Mouse (Mus musculus) stomach, postnatal 0 days (tissue): ENCODE data around the gene Tmem80. TPM values are rescaled to one million over a fixed set of nuclear protein-coding genes. Genes with fewer than 3 reads are reported as not detected.

ENCODE experiments used
- ATAC-seq: fragments of 200-750 bp; cut with Nextera tagmentation; 2 replicates; pipeline ENCODE4 v1.8.0; 2017; ENCODE audit not compliant: low FRiP score, low TSS enrichment
- DNase-seq: peaks from one replicate; pipeline ENCODE4 v3.0.0-alpha.2; 2016; ENCODE audit warnings: low spot score
- H3K27ac ChIP-seq: fragments of 300-500 bp; sonication (generic); replicated peaks from 2 replicates; pipeline ENCODE4 v1.5.1; 2014; ENCODE audit warnings: mild to moderate bottlenecking, control low read depth
- H3K27me3 ChIP-seq: fragments of 300-500 bp; sonication (generic); 2 replicates; pipeline ENCODE4 v1.6.1; 2014; ENCODE audit warnings: low read length; ENCODE audit not compliant: control insufficient read depth, insufficient read depth
- H3K36me3 ChIP-seq: fragments of 300-500 bp; sonication (generic); 2 replicates; pipeline ENCODE4 v1.6.1; 2014; ENCODE audit warnings: low read length, mixed read lengths; ENCODE audit not compliant: control insufficient read depth, insufficient read depth
- H3K4me1 ChIP-seq: fragments of 300-500 bp; sonication (generic); replicated peaks from 2 replicates; pipeline ENCODE4 v1.6.1; 2014; ENCODE audit warnings: antibody characterized with exemption; ENCODE audit not compliant: control insufficient read depth, insufficient read depth
- H3K4me2 ChIP-seq: fragments of 300-500 bp; sonication (generic); replicated peaks from 2 replicates; pipeline ENCODE4 v1.6.1; 2014; ENCODE audit warnings: low read depth, mild to moderate bottlenecking, control low read depth, moderate library complexity
- H3K4me3 ChIP-seq: fragments of 300-500 bp; sonication (generic); 2 replicates; pipeline ENCODE4 v1.5.1; 2014; ENCODE audit warnings: low read depth, low read length, control low read depth
- H3K9ac ChIP-seq: fragments of 300-500 bp; sonication (generic); 2 replicates; pipeline ENCODE4 v1.6.1; 2014; ENCODE audit warnings: mild to moderate bottlenecking, low read length, control low read depth, mixed read lengths
- H3K9me3 ChIP-seq: fragments of 300-500 bp; sonication (generic); 2 replicates; pipeline ENCODE4 v1.6.1; 2016; ENCODE audit warnings: low read length; ENCODE audit not compliant: control insufficient read depth
- CTCF ChIP-seq: IDR thresholded peaks from 2 replicates; pipeline ENCODE4 v1.5.1; 2016; ENCODE audit warnings: antibody characterized with exemption, low read depth, mild to moderate bottlenecking, moderate library complexity
- EP300 ChIP-seq: optimal IDR thresholded peaks from 2 replicates; pipeline ENCODE3; 2016; ENCODE audit warnings: antibody characterized with exemption
- WGBS: fragments of 180-500 bp; shearing (Covaris S2); extraction: QIAGEN DNeasy Blood & Tissue Kit; methylation state at CpG from one replicate; pipeline ENCODE4 v1.1.7; 2014; 5-methylcytosine and 5-hydroxymethylcytosine counted together
- polyA plus RNA-seq: library from polyadenylated mRNA; unstranded; fragments of >200 nt; fragmentation: Nextera tagmentation; extraction: Ambion mirVana; gene quantifications from 2 replicates; pipeline ENCODE4 v1.2.1, GENCODE M21; 2015

The Tmem80 gene
- polyA plus RNA-seq, 1 experiment from 2014 or later = 18.6 TPM

DNA sequence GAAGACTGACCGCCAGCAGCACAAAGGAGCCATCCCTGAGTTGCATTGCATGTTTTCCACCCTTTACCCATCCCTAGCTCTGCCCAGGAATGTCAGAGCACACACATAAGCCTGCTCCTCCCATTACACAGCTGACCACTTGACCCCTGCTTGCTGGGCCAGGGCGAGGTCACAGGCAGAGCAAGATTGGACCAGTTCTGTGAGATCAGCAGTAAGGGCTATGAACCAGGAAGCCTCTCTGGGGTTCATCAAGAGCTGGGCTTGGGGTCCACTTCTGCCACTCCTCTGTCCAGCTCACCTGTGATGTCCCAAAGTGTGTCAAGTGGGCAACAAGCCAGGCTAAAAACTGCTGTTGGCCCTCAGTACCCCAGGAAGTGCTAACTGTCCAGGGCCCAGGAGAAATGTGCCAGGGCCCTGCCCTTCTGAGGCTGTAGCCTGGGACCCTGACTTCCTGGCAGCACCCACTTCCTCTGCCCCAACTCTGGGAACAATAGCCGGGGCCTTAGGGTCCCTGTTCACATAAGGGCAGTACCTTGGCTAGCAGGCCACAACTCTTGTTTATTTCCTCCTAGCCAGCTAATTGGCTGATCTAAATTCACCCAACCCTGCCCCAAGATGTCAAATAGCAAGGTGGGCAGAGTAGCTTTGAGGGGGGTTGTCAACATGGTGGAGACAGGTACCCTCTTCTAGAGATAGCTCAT, 10.3 kb downstream of the Tmem80 start:
- no peaks in the 10 kb centered on the region for H3K27me3 ChIP-seq
- no peak overlapping the region; the same call in 1 of the 2 replicates for H3K4me3 ChIP-seq
- H3K27ac ChIP-seq = peak overlapping the region; percentile 92

GRCm38 (mm10) chr7:141338576-141339131, 11.1 kb downstream of the Tmem80 start, which contains the start of gene Eps8l2:
Gene Eps8l2 (plus strand): TSS chr7:141338880.
- Histone ChIP-seq H3K27ac (peak within 1 kb of the TSS; percentile 92), H3K9ac (peak within 1 kb of the TSS; percentile 76), H3K36me3 (no peaks in the 10 kb centered on the region), H3K4me3 (peak within 1 kb of the TSS; percentile 45), H3K9me3 (no peaks in the 10 kb centered on the region), H3K4me1 (no peaks in the 10 kb centered on the region), H3K27me3 (no peaks in the 10 kb centered on the region), H3K4me2 (peak within 1 kb of the TSS; percentile 55)
- peak; percentile 86 for ATAC-seq
- TF ChIP-seq EP300 (no peak), CTCF (peak; percentile 59)
- DNase-seq = peak; percentile 93
- 6% methylated on average over 23 of the region's 23 CpGs for WGBS

More for the DNA sequence above, 10.3 kb downstream of the Tmem80 start:
- no peaks in the 10 kb centered on the region for H3K4me1 ChIP-seq
- DNase-seq (peak; percentile 47), ATAC-seq (peak; percentile 23; the same call in 1 of the 2 replicates)
- H3K9ac ChIP-seq = peak overlapping the region; percentile 76
- H3K4me2 ChIP-seq = peak overlapping the region; percentile 55
- WGBS = 60% methylated on average over 3 of the region's 3 CpGs
- no peaks in the 10 kb centered on the region for H3K9me3 ChIP-seq
- TF ChIP-seq CTCF = no peak
- TF ChIP-seq EP300 = no peak
- H3K36me3 ChIP-seq = 0 out of 2 replicates have a peak, but pooled peaks cover 3% of the 10 kb centered on the region

DNA sequence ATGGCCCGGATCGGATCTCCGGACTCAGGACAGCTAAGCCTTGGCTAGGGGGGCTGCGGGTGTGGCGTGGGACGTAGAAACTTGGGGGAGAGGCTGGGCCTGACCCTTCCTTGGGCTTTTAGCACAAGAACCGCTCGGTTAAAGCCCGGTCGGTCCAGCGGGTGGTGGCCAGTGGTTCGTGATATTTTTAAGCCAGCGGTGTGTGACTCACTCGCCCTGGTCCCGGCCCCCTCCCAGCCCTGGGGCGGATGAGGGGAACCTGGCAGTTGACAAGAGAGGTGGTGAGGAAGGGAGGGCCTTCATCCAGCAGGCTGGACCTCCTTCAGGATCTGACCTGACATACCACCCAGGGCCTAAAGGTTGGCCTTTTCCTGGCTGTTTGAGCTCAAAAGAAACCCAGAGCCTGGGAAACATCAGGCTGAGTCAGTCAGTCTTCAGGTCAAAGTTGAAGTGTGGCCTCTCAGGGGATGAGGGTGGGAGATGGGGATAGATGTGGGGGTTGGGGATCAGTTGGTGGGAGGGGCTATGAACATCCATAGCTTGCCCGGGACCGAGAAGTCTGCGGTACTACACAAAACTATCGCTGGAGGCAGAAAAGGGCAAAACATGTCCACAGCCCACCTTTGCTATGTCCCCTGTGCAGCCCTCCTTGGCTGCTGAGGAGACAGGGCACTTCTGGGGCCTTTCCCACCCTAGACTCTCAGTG, 11.8 kb downstream of the Tmem80 start:
- Histone ChIP-seq H3K36me3 (no peaks in the 10 kb centered on the region), H3K4me3 (peak overlapping the region; percentile 45), H3K27ac (peak overlapping the region; percentile 92), H3K9me3 (no peaks in the 10 kb centered on the region), H3K27me3 (no peaks in the 10 kb centered on the region), H3K9ac (peak overlapping the region; percentile 76), H3K4me2 (peak overlapping the region; percentile 55), H3K4me1 (no peaks in the 10 kb centered on the region)
- DNase-seq (peak; percentile 44), ATAC-seq (peak; percentile 11; the same call in 1 of the 2 replicates)
- 35% methylated on average over 20 of the region's 20 CpGs for WGBS
- no peak for TF ChIP-seq CTCF
- TF ChIP-seq EP300 = no peak

- peak overlapping the region; percentile 45 for H3K4me3 ChIP-seq
- DNase-seq (peak; percentile 58), ATAC-seq (peak; percentile 16; the same call in 1 of the 2 replicates)
- H3K9me3 ChIP-seq = no peaks in the 10 kb centered on the region
- no peaks in the 10 kb centered on the region for H3K27me3 ChIP-seq
- TF ChIP-seq CTCF = no peak
- TF ChIP-seq EP300 = no peak
- H3K9ac ChIP-seq = peak overlapping the region; percentile 76
- H3K36me3 ChIP-seq = no peaks in the 10 kb centered on the region
- H3K4me1 ChIP-seq = no peaks in the 10 kb centered on the region
- peak overlapping the region; percentile 55 for H3K4me2 ChIP-seq
- WGBS = 52% methylated on average over 7 of the region's 7 CpGs
- H3K27ac ChIP-seq = peak overlapping the region; percentile 92
Measured at GRCm38 (mm10) chr7:141340023-141340422, 12.5 kb downstream of the Tmem80 start.

GRCm38 (mm10) chr7:141340476-141340875, 12.9 kb downstream of the Tmem80 start:
- H3K36me3 ChIP-seq = no peaks in the 10 kb centered on the region
- H3K27ac ChIP-seq = peak overlapping the region; percentile 92
- DNase-seq (peak; percentile 75), ATAC-seq (peak; percentile 47)
- H3K4me2 ChIP-seq = peak overlapping the region; percentile 55
- H3K9me3 ChIP-seq = no peaks in the 10 kb centered on the region
- no peaks in the 10 kb centered on the region for H3K27me3 ChIP-seq
- 57% methylated on average over 6 of the region's 6 CpGs for WGBS
- TF ChIP-seq EP300 (no peak), CTCF (no peak)
- H3K4me1 ChIP-seq = no peaks in the 10 kb centered on the region
- peak overlapping the region; percentile 76 for H3K9ac ChIP-seq
- peak overlapping the region; percentile 45; the same call in 1 of the 2 replicates for H3K4me3 ChIP-seq
